Mouse (Mus musculus): ENCODE data around the gene Spata17.

The Spata17 gene

GRCm38 (mm10) chr1:187215181-187216116 is at the start of gene Spata17, which contains the start of gene Gpatch2:
Gene Spata17, minus strand, starts transcription at chr1:187215465.
Gene Gpatch2, plus strand, starts transcription at chr1:187215508.
- peak; percentile 89 for DNase-seq

- no peak for DNase-seq
Measured at GRCm38 (mm10) chr1:187258756-187259155, 43.5 kb upstream of the Spata17 start.

GRCm38 (mm10) chr1:187250741-187251262 is 35.5 kb upstream of the Spata17 start:
- no peak for DNase-seq

GRCm38 (mm10) chr1:187244734-187245133 is 29.5 kb upstream of the Spata17 start:
- no peak for DNase-seq

GRCm38 (mm10) chr1:187241329-187241728 is 26.1 kb upstream of the Spata17 start:
- no peak for DNase-seq

- DNase-seq = no peak
Measured at GRCm38 (mm10) chr1:187240304-187240703, 25.0 kb upstream of the Spata17 start.

GRCm38 (mm10) chr1:187238061-187238460 is 22.8 kb upstream of the Spata17 start:
- DNase-seq = no peak

GRCm38 (mm10) chr1:187236296-187236695 is 21.0 kb upstream of the Spata17 start:
- DNase-seq = no peak

GRCm38 (mm10) chr1:187235161-187235560 is 19.9 kb upstream of the Spata17 start:
- DNase-seq = no peak

- DNase-seq = no peak
Measured at GRCm38 (mm10) chr1:187232996-187233615, 17.8 kb upstream of the Spata17 start.

GRCm38 (mm10) chr1:187232196-187232955 is 17.1 kb upstream of the Spata17 start:
- no peak for DNase-seq

- DNase-seq = no peak
Measured at GRCm38 (mm10) chr1:187230255-187230654, 15.0 kb upstream of the Spata17 start.

GRCm38 (mm10) chr1:187228414-187229146 is 13.3 kb upstream of the Spata17 start:
- no peak for DNase-seq

GRCm38 (mm10) chr1:187226328-187227025 is 11.2 kb upstream of the Spata17 start:
- DNase-seq = no peak

- DNase-seq = no peak
Measured at GRCm38 (mm10) chr1:187220756-187221155, 5.5 kb upstream of the Spata17 start.

- no peak for DNase-seq
Measured at GRCm38 (mm10) chr1:187216620-187217410, 1.6 kb upstream of the Spata17 start.

GRCm38 (mm10) chr1:187210736-187211135 is 4.5 kb downstream of the Spata17 start:
- no peak for DNase-seq

GRCm38 (mm10) chr1:187209496-187209895 is 5.8 kb downstream of the Spata17 start:
- DNase-seq = no peak

- DNase-seq = no peak
Measured at GRCm38 (mm10) chr1:187205506-187205905, 9.8 kb downstream of the Spata17 start.

GRCm38 (mm10) chr1:187178546-187178945 is 36.7 kb downstream of the Spata17 start:
- DNase-seq = no peak

- DNase-seq = no peak
Measured at GRCm38 (mm10) chr1:187175991-187176390, 39.3 kb downstream of the Spata17 start.

All from lung, postnatal 10 days (tissue).